Mouse (Mus musculus) embryo, embryonic 11 days (tissue): ENCODE measurements around the gene 4930438A08Rik.
"Not testable (repeated sequence)": the region's sequence is repeated elsewhere in the genome, so short reads cannot be mapped to it uniquely, and the experiment has no call there.

Experiments used
- DNase-seq: peaks from one replicate; pipeline ENCODE4 v3.0.0-alpha.2; 2015

4930438A08Rik gene

DNA sequence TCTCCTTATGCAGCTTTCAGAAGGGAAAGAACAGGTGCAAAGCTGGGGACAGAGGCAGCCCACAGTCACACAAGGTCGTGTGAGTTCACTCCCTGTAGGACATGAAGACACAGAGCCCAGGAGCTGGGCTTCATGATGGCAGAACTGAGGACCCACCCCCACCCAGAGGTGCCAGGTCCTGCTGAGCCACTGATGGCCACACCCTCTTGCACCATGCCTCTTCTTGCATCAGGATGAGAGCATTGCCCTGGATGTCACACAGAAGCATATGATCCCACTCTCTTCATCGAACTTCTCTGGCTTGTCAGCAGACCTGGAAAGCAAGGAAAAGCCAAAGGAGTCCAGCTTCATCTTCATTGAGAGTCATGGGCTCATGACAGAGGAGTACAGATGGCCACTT, at the start of gene 4930438A08Rik:
TSS of gene 4930438A08Rik (plus strand) at position 228 of the 400 bp plus-strand sequence.
- DNase-seq, result no peak

DNA sequence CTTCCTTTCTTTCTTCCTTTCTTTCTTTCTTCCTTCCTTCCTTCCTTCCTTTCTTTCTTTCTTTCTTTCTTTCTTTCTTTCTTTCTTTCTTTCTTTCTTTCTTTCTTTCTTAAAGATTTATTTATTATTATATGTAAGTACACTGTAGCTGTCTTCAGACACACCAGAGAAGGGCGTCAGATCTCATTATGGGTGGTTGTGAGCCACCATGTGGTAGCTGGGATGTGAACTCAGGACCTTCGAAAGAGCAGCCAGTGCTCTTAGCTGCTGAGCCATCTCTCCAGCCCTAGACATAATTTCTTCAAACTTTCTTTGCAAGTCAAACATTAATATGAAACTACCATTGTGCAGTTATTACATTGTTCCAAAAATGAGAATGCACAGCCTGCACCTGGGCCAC, 49.7 kb upstream of the 4930438A08Rik start:
- DNase-seq, result not testable (repeated sequence)

GRCm38 (mm10) chr11:58225655-58226054, 48.9 kb upstream of the 4930438A08Rik start:
- DNase-seq, result peak; percentile 83

DNA sequence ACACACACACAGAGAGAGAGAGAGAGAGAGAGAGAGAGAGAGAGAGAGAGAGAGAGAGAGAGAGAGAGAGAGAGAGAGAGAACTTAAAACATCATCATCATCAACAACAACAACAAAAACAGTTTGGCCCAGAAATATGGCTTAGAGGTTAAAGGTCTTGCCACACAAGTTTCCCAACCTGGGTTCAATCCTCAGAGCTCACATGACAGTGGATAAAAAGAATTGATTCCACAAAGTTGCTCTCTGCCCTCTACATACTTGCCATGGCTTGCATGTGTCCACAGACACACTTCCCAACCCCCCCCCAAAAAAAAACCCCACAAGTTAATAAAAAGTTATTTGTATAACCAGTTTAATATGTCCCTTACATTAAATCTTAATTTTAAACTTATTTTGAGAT, 48.2 kb upstream of the 4930438A08Rik start:
- DNase-seq, result no peak

DNA sequence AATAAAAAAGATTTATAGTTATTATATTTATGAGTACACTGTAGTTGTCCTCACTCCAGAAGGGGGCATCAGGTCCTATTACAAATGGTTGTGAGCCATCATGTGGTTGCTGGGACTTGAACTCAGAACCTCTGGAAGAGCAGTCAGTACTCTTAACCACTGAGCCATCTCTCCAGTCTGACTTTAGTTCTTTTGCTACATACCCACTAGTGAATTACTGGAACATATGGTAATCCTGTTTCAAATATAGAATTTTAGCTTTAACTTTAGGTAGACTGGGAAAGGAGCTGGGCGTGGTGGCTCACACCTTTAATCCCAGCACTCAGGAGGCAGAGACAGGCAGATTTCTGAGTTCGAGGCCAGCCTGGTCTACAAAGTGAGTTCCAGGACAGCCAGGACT, 46.6 kb upstream of the 4930438A08Rik start:
- not testable (repeated sequence) for DNase-seq

DNA sequence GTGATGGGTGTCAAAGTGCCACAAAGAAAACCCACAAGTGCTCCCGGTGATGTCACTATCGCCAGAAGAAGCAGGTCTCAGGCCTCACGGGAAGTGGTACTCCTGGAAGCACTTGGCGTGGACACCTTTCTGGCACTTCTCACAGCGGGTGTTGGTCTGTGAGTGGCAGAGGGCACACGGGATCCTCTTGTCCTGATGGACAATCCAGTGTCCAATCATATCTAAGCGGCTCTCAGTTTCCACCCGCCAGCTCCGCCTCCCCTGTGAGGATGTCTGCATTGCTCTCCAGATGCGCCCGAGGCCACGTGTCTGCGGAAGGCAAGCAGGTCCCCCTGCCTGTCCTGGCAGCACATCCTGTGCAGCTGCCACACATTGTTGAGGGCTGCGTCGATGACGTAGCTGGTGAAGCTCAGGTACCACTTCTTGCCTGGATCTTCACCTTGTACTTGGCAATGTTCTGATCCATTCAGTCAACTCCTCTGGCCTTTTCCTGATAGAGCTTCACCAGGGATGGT, 44.1 kb upstream of the 4930438A08Rik start:
- DNase-seq, result peak; percentile 9

DNA sequence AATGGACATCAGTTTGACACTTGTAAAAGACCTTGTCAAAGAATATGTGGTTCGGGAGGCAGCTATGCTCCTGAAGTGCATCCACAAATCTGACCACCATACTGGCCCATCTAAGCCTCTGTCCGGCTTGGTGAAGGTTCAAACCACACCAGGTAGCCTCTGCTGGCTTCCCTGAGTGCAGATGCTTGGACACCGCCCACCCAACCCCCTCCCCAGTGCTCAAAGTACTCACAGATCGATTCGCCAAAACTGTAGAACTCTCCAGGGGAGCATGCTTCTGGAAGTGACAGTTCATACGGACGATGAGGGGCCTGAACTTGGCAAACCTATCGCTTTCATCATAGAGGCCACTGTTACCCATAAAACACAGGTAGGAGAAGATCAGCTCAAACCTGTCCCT, 43.4 kb upstream of the 4930438A08Rik start:
- DNase-seq, result no peak

- DNase-seq, result not testable (repeated sequence)
Observed at GRCm38 (mm10) chr11:58234551-58234950, 40.0 kb upstream of the 4930438A08Rik start.

- peak; percentile 67 for DNase-seq
Observed at GRCm38 (mm10) chr11:58235152-58235551, 39.4 kb upstream of the 4930438A08Rik start.

DNA sequence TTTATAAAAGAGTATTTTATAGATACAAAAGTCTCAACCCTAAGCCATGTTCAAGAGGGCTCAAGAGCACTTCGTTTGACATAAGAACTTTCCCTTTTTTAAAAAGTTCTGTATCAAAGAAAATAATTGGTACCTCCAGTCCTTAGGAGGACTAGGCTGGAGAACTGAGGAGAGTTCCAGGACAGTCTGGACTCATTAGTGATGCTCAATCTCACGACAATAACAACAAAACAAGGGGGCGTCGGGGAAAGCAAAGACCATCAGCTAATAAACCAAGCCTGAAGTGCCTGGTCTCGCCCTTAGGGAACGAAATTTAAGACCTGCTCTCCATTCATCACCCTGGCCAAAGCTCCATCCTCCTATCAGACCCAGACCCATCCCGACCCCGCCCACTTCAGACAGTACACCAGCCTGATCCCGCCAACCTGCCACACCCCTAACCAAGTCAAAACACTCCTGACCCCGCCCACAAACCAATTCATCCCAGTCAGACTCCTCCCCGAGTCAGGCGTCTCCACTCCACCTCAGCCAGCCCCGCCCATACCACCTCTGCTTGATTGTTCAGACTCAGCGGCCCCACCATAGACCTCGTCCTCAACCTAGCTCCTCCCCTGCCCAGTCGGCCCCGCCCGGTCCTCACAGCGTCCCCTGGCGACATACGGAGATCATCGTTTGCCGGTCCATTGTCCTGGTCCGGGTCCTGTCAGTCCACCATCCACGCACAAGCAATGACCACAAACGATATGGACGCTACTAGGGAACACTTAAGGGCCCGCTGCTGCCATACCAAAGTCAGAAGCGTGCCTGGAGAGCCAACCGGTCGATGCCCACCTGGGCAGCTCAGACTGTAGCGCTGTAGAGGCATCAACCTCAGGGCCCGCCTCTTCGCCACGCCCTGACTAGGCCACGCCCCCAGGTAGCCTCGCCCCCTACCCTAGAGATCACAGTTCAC, 35.5 kb upstream of the 4930438A08Rik start:
- DNase-seq, result peak; percentile 88

DNA sequence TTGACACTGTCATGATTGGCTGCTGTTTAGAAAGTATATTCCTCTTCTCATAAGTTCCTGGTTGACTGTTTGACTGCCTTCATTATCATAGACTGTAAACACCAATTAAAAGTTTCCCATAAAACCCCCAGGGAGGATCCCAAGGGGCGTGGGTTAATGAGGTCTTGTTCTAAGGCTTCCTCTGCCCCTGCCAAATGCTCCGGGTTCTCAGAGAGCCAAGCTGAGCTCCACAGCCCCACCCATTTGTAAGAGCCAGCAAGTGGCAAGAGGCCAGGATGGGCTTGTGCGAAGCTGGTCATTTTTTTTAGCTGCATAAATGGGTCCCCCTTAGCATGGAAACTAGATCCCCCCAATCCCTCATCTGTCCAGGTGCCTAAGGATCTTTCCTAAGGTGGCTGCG, 27.3 kb upstream of the 4930438A08Rik start:
- DNase-seq, result no peak

DNA sequence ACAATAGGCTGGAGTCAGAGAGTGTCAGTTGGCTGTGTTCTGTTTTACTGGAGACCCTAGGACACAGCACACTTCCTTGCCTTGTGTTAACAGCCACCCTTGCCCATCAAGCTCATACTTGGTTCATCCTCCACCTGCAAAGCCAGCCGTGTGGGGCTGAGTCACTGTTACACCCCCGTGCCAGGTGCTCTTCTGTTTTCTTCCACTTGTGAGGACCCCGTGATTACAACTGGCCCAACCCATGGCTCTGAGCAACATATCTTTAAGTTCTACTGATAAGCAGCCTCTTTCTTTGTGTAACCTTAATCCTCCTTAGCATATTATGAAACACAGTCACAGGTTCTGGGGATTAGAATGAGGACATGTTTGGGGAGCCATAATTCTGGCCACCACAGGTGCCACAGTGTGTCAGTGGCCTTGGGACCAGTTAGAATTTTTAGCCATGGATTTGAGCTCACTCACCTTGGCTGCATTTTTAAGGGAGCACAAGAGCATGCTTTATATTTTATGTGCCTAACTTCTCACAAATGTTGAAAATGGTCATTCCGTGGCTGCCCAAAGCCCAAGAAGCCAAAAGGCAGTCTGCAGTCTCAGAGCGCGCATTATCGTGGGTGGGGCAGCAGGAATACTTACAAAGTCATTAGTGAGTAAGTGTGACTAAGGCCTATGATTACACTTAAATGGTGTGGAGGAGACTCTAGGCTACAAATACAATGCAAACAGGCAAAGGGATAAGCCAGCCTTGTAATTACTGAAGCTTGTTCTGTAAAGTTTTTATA, 25.2 kb upstream of the 4930438A08Rik start:
- no peak for DNase-seq

- no peak for DNase-seq
Observed at GRCm38 (mm10) chr11:58250550-58250949, 24.0 kb upstream of the 4930438A08Rik start.

DNA sequence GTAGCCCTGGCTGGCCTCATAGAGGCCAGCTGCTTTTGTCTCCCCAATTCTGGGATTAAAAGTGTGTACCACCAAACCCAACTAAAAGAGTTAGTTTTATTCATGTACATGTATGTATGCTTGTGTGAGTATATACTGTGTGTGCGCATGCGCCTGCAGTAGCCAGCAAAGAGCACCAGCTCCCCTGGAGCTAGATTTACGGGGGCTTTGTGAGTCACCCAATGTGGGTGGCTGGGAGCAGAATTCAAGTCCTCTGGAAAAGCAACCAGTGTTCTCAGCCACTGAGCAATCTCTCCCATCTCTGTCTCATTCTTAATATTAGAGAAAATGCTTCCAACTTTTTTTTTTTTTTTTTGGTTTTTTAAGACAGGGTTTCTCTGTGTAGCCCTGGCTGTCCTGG, 20.2 kb upstream of the 4930438A08Rik start:
- DNase-seq, result no peak

DNA sequence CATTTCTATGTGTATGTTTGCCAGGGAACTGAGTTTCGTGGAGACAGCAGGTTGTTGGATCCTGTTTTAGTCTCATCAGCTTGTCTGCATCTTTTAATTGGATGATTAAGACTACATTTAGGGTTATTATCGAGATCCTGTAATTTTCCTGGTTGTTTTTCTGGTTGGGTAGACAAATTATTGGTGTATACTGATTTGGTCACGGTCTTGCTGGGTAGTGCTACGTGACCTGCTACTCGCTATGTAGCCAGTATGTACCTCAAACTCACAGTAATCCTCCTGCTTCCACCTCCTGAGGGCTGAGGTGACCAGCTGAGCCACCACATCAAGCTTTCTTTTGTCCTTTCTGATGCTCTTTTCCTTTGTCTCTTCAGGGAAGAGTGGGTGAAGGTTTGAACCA, 16.8 kb upstream of the 4930438A08Rik start:
- DNase-seq, result no peak

DNA sequence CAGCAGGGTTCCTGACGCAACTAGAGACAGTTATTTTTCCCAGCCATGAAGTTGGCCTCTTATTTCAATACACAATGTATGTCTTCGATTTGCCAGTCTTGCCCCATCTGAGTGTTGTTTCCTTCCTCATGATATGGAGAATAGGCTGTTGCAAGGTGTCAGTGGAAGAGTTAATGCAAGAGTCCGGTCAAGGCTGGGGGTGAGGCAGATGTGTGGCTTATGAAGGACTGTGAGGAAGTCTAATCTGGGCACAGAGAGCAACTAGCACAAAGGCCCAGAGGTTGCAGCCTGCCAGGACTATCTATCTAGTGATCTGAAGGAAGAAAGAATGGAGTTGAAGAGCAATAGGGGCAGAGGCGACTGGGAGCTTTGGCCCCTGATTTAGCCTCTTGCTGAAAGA, 14.4 kb upstream of the 4930438A08Rik start:
- no peak for DNase-seq

DNA sequence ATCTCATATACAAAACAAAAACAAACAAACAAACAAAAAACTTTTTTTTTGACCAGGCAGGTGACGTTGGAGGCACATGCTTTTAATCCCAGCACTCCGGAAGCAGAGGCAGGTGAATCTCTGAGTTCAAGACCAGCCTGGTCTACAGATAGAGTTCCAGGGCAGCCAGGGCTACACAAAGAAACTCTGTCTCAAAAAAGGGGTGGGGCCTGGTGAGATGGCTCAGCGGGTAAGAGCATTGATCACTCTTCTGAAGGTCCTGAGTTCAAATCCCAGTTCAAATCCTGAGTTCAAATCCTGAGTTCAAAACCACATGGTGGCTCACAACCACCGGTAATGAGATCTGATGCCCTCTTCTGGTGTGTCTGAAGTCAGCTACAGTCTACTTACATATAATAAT, 12.8 kb upstream of the 4930438A08Rik start:
- no peak for DNase-seq

GRCm38 (mm10) chr11:58262336-58262735, 12.3 kb upstream of the 4930438A08Rik start:
- no peak for DNase-seq

DNA sequence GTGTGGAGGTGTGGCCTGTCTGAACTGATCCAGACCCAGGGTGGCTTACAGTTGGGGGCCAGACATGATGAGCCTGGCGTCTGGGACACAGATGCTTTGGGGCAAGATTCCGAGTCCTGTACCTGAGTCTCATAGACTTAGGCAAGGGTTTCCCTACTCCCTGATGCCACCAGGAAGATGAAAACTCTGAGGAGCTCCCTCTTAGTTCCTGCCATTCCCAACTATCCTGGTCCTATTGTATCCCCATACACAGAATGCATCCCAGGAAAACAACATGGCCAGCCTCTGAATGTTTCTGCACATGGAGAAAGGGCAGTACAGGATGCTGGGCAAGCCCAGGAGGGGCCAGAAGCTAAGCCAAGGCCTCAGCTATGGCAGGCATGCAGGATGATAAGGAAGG, 11.1 kb upstream of the 4930438A08Rik start:
- DNase-seq, result no peak

GRCm38 (mm10) chr11:58264546-58264945, 10.1 kb upstream of the 4930438A08Rik start:
- no peak for DNase-seq

GRCm38 (mm10) chr11:58268285-58268684, 6.3 kb upstream of the 4930438A08Rik start:
- no peak for DNase-seq

- no peak for DNase-seq
Observed at GRCm38 (mm10) chr11:58275756-58276155, 1.2 kb downstream of the 4930438A08Rik start.

GRCm38 (mm10) chr11:58281970-58282496, 7.4 kb downstream of the 4930438A08Rik start:
- no peak for DNase-seq
